Mouse (Mus musculus) small intestine, adult 2 months (tissue): ENCODE measurements around the gene Phip.

Source experiments
- CTCF ChIP-seq: fragments of 200-500 bp; IDR thresholded peaks from 2 replicates; pipeline ENCODE4 v1.5.1; 2012; ENCODE audit warnings: low read depth, mild to moderate bottlenecking, control low read depth, inconsistent platforms, low read length, moderate library complexity, mixed read lengths; ENCODE audit not compliant: insufficient replicate concordance, insufficient read length; ENCODE audit errors: extremely low read depth
- POLR2A ChIP-seq: fragments of 200-500 bp; IDR thresholded peaks from 2 replicates; pipeline ENCODE4 v1.6.1; 2012; ENCODE audit warnings: low read depth, mild to moderate bottlenecking, control low read depth, inconsistent platforms, low read length, moderate library complexity

- TF ChIP-seq POLR2A (no peak), CTCF (no peak)
These were observed 68.1 kb downstream of the Phip start for GRCm38 (mm10) chr9:82907246-82907645.
